ENCODE assay signal across 21 mouse cellular contexts in genomic region chr12:8809086-8809485, GRCm38 (mm10). TPM values are rescaled to one million over a fixed set of nuclear protein-coding genes. Genes with fewer than 3 reads are reported as not detected.
A peak's percentile ranks its signal among the peaks of the same experiment; 100 is the strongest.
DNase-seq lines count a peak whose midpoint lies in the region; ATAC-seq and TF ChIP-seq lines count a peak whose summit lies in the region.
"Had no signal": no experiment of that assay in that cellular context is flagged by ENCODE, and none has a peak within 500 bp of the region (broad histone marks: within the 10 kb centered on the region; RNA-seq: fewer than 3 reads in every experiment).

No protein-coding gene starts in this region.

- no peaks in the 10 kb centered on the region for H3K9me3 ChIP-seq in liver, embryonic 14.5 days (ENCODE audit: control insufficient read depth, low read length)
- H3K9me3 ChIP-seq in lung, embryonic 15.5 days: no peaks in the 10 kb centered on the region
- H3K9me3 ChIP-seq in forebrain, embryonic 13.5 days (replicated peaks): no peaks in the 10 kb centered on the region
- H3K9me3 ChIP-seq: embryonic facial prominence, embryonic 10.5 days; G1E; hindbrain, embryonic 13.5 days; midbrain, embryonic 12.5 days had no signal

- H3K9ac ChIP-seq in liver, embryonic 14.5 days (replicated peaks): no peak overlapping the region
- no peak overlapping the region for H3K9ac ChIP-seq in lung, embryonic 15.5 days
- H3K9ac ChIP-seq in forebrain, embryonic 13.5 days: no peak overlapping the region
- H3K9ac ChIP-seq: hindbrain, embryonic 13.5 days; midbrain, embryonic 12.5 days had no signal

- H3K36me3 ChIP-seq in liver, embryonic 14.5 days (replicated peaks; ENCODE audit: control insufficient read depth, insufficient read depth, low read depth): no peaks in the 10 kb centered on the region
- H3K36me3 ChIP-seq in lung, embryonic 15.5 days: no peaks in the 10 kb centered on the region
- H3K36me3 ChIP-seq in forebrain, embryonic 13.5 days (ENCODE audit: poor library complexity, severe bottlenecking): no peaks in the 10 kb centered on the region
- H3K36me3 ChIP-seq: embryonic facial prominence, embryonic 10.5 days; G1E; hindbrain, embryonic 13.5 days; midbrain, embryonic 12.5 days had no signal

- no peak overlapping the region for H3K27ac ChIP-seq in liver, embryonic 14.5 days
- H3K27ac ChIP-seq in lung, embryonic 15.5 days: peak overlapping the region; percentile 79
- no peak overlapping the region for H3K27ac ChIP-seq in forebrain, embryonic 13.5 days
- H3K27ac ChIP-seq: embryonic facial prominence, embryonic 10.5 days; hindbrain, embryonic 13.5 days; layer of hippocampus, adult 2 months; midbrain, embryonic 12.5 days had no signal

- no peaks in the 10 kb centered on the region for H3K27me3 ChIP-seq in liver, embryonic 14.5 days (ENCODE audit: control insufficient read depth, insufficient read depth, low read length)
- no peaks in the 10 kb centered on the region for H3K27me3 ChIP-seq in lung, embryonic 15.5 days
- H3K27me3 ChIP-seq in forebrain, embryonic 13.5 days: no peaks in the 10 kb centered on the region
- H3K27me3 ChIP-seq: hindbrain, embryonic 13.5 days; midbrain, embryonic 12.5 days had no signal

- peak; percentile 62 for DNase-seq in NIH3T3 (ENCODE audit: low read depth)
- no peak for DNase-seq in liver, embryonic 14.5 days (ENCODE audit: low read depth in 3 of 3, low spot score in 3 of 3)
- DNase-seq in lung, postnatal 4 days: peak; percentile 63 to 88
- no peak for DNase-seq in left cerebral cortex, postnatal 14 days (ENCODE audit: low spot score in 2 of 2)
- DNase-seq in thymus, postnatal 4 days: no peak
- DNase-seq: adrenal gland, postnatal 36 days; cerebellum, adult 18-20 months; kidney, adult 8-10 months; kidney, postnatal 14 days; thymus, postnatal 25 days had no signal

- no peak for TF ChIP-seq EP300 in liver, embryonic 14.5 days (IDR thresholded peaks at IDR 0.05; ENCODE audit: low read depth)

- TF ChIP-seq CTCF in liver, embryonic 14.5 days (IDR thresholded peaks at IDR 0.05; ENCODE audit: low read depth): no peak

- ATAC-seq in liver, embryonic 14.5 days (ENCODE audit: insufficient read depth): 0 out of 2 replicates have a peak, but pooled peaks have one; percentile 25
- ATAC-seq in lung, embryonic 15.5 days (ENCODE audit: borderline replicate concordance, extremely low read depth, low FRiP score, low TSS enrichment): peak; percentile 73
- ATAC-seq in forebrain, embryonic 13.5 days: no peak
- ATAC-seq: forebrain, embryonic 16.5 days; inflammation-experienced regulatory T-cells, adult 6 months had no signal

- intact Hi-C loops in left cerebral cortex, postnatal 14 days (cut with DNase I): no loop called here

- H3K4me2 ChIP-seq in liver, embryonic 14.5 days (ENCODE audit: low read depth): no peak overlapping the region
- no peak overlapping the region for H3K4me2 ChIP-seq in lung, embryonic 15.5 days
- no peak overlapping the region for H3K4me2 ChIP-seq in forebrain, embryonic 13.5 days
- H3K4me2 ChIP-seq: heart, embryonic 11.5 days; hindbrain, embryonic 13.5 days; midbrain, embryonic 12.5 days had no signal

- H3K4me3 ChIP-seq in liver, embryonic 14.5 days (ENCODE audit: insufficient read depth in 1 of 2, low read depth in 2 of 2, low read length in 2 of 2): no peak overlapping the region
- no peak overlapping the region for H3K4me3 ChIP-seq in lung, embryonic 15.5 days
- no peak overlapping the region for H3K4me3 ChIP-seq in forebrain, embryonic 13.5 days
- H3K4me3 ChIP-seq: embryonic facial prominence, embryonic 10.5 days; erythroblast, embryonic 14.5 days; hindbrain, embryonic 13.5 days; layer of hippocampus, adult 2 months; midbrain, embryonic 12.5 days had no signal

- peaks cover 0 to 5% of the 10 kb centered on the region in 2 experiments; a peak in 1 of 4 replicates for H3K4me1 ChIP-seq in liver, embryonic 14.5 days (replicated peaks; ENCODE audit: control insufficient read depth in 2 of 2, insufficient read depth in 2 of 2, low read length in 1 of 2)
- peaks cover 29% of the 10 kb centered on the region for H3K4me1 ChIP-seq in lung, embryonic 15.5 days
- no peaks in the 10 kb centered on the region for H3K4me1 ChIP-seq in forebrain, embryonic 13.5 days
- H3K4me1 ChIP-seq: hindbrain, embryonic 13.5 days; midbrain, embryonic 12.5 days had no signal

- WGBS in liver, embryonic 14.5 days (ENCODE audit: insufficient replicate concordance): 35% methylated on average over 2 of the region's 2 CpGs
- 47% methylated on average over 2 of the region's 2 CpGs for WGBS in lung, embryonic 15.5 days
- WGBS in forebrain, embryonic 13.5 days: 88% methylated on average over 2 of the region's 2 CpGs

RNA-seq across cellular contexts. Expression of gene Sdc1, which starts 38.0 kb away (rescaled TPM):
- 12.6 and 16.8 TPM in 2 replicates for polyA plus RNA-seq in liver, embryonic 14.5 days (2012; rRNA removed)
- 15.5 and 15.8 TPM in 2 replicates for polyA plus RNA-seq in liver, embryonic 14.5 days (2014; fragmentation: Nextera tagmentation; extraction: Ambion mirVana)
- polyA plus RNA-seq in lung, embryonic 15.5 days (2015; fragmentation: Nextera tagmentation; extraction: Ambion mirVana): 139 and 142 TPM in 2 replicates
- total RNA-seq in left cerebral cortex, postnatal 14 days (2021): 1 to 10 TPM; 2.0 to 2.4 TPM
- 38.2 and 43.4 TPM in 2 replicates for polyA plus RNA-seq in forebrain, embryonic 13.5 days (2015; fragmentation: Nextera tagmentation; extraction: Ambion mirVana)

Comparison
In these comparisons a context has a peak if more than half of its experiments do, and no peak if none do; other contexts are left out.
1. DNase-seq: peak in NIH3T3 (single experiment) and lung, postnatal 4 days (2 of 2); none in liver, embryonic 14.5 days (0 of 3), left cerebral cortex, postnatal 14 days (0 of 2) and thymus, postnatal 4 days (single experiment).